Mouse (Mus musculus) adrenal gland, postnatal 25 days (tissue): Measurements from ENCODE around the gene Atxn2l. TPM values are rescaled to one million over a fixed set of nuclear protein-coding genes. Genes with fewer than 3 reads are reported as not detected.

Experiments used
- DNase-seq: peaks from one replicate; pipeline ENCODE4 v3.0.0; 2021; ENCODE audit warnings: mixed read lengths
- long read RNA-seq: library from polyadenylated mRNA; stranded (forward); transcript quantifications from one replicate; pipeline ENCODE4 v2.0.0, GENCODE M21; 2021
- total RNA-seq: library from RNA; stranded (reverse); gene quantifications from 2 replicates; pipeline ENCODE4 v1.2.3, GENCODE M21; 2021

Atxn2l gene
- 123 and 138 TPM in 2 replicates for total RNA-seq
- long read RNA-seq, partial matches to known transcripts, result 8 of 36 reads
- long read RNA-seq, other reads (novel, unspliced or antisense), result 28 of 36 reads

DNA sequence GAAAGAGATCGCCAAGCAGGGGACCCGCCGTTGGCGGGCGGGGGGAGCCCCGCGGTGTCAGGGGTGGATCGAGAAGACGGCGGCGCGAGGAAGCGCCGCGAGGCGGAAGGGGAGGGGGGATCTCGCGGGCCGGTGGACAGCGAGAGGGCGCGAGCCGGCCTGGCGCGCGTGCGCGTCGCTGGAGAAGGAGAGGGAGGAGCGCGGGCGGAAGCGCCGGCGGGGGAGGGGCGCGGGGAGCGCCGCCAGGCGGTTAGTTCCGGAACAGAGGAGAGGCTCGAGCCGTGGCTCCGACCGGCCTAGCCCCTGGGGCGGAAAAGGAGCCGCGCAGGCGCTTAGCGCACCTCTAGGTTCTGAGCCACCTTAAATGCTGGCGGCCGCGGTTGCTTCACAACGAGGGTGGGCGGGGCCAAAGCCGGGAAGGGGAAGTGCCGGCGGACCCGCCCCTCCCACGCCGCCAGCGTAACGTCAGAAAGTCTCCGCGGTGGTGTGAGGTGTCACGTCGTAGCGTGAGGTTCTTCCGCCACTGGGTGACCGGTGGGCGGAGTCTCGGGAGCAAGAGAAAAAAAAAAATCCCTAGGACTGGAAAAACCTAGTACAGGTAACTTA is at the start of gene Atxn2l:
Gene Atxn2l (minus strand): TSS at position 165 of the 606 bp plus-strand sequence.
- peak; percentile 99 for DNase-seq

DNA sequence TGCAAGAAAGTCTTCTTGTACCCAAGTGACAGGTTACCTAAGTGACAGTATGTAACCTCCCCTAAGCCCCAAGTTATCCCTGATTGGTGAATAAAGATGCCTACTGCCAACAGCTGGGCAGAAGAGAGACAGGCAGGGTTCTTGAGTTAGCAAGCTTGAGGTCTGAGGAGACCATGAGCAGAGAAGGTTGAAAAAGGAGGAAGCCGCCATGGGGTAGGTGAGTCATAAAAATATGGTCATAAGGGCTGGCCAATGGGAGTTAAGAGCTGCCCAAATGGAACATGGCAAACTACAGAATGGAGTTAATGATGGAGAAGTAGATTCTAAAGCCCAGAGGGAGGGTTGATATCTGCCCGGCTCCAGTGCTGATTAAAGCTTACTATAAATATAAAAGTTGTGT is 42.4 kb upstream of the Atxn2l start:
- no peak for DNase-seq

DNA sequence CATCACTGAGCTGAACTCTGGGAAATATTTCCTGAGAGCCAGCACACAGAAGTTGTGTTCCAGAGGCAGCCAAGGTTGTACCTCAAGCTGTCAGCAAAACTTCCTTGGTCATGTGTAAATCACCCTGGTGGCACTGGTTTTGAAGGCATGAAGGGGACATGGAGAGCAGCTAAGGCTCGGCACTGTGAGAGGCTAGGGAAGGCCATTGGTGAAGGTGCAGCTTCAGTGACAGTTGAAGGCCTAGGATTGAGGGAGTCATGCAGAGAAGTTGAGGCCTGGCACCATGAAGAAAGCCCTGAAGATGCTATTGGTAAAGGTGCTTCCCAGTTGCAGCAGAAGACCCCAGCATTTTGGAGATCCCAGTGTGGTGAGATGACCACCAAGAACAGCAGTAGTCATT is 38.4 kb upstream of the Atxn2l start:
- DNase-seq, result no peak

DNA sequence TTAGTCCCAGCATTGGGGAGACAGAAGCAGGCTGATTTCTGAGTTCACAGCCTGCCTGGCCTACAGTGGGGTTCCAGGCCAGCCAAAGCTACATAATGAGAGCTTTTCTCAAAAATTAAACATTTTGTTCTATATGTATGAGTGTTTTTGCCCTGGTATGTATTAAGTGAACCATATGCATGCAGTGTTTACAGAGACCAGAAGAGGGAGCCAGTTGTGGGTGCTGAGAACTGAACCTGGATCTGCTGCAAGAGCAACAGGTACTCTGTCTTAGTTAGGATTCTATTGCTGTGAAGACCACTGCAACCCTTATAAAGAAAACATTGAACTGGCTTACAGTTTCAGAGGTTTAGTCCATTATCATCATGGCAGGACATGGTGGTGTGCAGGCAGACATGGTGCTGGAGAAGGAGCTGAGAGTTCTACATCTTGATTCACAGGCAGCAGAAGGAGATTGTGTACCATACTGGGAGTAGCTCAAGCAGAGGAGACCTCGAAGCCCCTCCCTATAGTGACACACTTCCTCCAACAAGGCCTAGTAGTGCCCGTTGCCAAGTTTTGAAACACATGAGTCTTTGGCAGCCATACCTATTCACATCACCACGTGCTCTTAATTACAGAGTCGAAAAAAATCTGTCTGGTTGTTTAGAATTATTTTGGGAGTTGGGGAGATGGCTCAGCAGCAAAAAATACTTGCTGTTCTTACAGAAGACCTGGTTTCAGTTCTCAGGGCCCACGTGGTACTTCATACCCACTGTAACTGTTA is 34.8 kb upstream of the Atxn2l start:
- no peak for DNase-seq

DNA sequence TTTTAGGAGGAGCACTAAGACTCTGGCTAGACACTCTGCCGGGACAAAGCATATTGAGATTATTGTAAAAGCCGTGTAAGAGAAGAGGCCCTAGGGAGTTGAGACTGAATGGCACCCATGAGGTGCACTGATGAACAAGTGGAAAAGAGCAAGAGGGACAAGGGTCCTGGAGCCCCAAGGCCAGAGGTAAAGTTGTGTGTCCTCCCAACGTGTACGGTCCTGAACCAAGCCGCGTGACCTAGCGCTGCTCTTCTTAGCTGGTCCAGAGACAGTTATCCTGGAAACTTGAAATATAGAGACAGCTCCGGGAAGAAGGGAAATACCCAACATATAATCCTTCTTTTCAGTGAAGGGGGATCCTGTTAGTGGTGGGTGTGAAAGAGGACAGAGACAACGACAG is 33.2 kb upstream of the Atxn2l start:
- DNase-seq, result no peak

DNA sequence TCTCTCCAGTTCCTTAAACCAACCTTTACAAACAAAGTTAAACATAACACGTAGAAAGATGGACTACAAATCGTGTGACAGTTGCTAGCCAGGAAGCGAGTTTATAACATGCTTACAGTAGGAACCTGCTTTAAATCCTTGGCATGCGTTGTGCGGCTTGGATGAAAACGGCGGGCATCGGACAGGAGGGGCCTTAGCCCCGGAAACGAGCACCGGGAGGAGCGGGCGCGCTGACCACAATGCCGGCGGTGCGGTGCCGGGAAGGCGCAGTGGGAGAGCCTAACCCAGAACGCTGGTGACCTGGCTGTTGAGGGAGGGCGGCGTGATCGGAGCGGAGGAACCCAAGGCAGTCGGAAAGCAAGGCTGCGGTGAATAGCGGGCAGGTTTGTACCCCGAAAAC is 32.5 kb upstream of the Atxn2l start:
- peak; percentile 38 for DNase-seq

DNA sequence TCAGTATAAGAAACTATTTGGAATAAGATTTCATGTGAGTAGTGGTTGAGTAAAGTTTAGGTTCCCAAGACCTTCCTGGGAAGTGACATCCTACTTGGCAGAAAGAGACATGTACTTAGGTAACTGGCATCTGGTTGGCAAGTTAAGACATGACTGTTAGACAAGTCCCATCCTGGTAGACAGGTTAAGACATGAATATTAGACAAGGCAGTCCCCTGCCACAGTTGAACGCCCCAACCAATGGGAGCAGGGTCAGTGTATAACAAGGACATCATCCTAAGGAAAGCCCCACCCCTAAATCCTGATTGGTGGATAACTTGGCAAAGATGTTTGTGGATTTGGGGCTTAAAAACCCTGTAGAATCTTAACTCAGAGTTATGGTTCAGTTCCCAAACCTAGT is 30.2 kb upstream of the Atxn2l start:
- DNase-seq, result no peak

DNA sequence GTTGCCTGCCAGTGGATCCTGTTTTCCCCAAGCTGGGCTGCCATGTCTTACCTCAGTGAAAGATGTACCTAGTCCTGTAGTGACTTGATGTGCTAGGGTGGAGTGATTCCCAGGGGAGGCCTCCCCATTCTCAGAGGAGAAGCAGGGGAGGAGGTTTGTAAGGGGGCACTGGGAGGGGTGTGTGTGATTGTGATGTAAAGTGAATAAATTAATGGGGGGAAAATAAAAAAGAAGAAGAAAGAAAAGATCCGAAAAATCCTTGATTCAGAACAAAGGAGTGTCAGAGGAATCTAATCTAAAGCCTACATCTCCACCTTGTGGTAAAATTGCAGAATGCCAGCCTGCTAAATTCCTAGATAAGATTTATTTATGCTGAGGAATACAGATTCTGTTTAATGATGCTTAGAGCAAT is 24.9 kb upstream of the Atxn2l start:
- no peak for DNase-seq

DNA sequence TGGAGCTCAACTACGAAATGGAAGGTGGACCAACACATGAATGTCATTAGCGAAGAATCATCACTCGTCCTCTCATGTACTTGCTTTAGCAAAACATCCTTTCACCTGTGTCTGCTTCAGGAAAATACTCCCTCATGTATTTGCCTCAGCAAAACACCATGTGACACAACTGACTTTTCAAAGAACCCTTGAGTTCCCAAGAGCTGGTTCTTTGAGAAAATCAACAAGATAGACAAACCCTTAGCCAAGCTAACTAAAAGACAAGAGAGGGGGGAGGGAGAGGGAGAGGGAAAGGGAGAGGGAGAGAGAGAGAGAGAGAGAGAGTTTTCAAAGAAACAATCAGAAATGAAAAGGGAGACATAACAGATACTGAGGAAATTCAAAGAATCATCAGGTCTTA is 20.1 kb upstream of the Atxn2l start:
- DNase-seq, result no peak

DNA sequence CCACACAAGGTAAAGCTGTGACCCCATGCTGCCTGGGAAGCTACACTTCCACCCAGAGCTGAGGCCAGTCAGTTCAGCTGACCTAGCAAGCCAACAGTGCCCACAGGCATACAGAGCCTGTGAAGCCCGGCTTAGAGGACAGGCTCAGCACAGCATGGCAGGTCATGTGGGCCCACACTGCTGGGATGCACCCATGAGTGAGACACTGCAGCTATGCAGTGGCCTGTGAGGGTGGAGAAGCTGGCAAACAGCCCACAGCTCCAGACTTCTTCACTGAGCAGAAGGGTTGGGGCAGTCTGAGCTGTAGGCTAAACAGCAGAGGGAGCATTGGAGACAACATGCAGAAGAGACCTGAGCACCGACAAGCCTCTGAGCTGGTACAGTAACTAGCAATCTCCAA is 16.3 kb upstream of the Atxn2l start:
- peak; percentile 34 for DNase-seq

DNA sequence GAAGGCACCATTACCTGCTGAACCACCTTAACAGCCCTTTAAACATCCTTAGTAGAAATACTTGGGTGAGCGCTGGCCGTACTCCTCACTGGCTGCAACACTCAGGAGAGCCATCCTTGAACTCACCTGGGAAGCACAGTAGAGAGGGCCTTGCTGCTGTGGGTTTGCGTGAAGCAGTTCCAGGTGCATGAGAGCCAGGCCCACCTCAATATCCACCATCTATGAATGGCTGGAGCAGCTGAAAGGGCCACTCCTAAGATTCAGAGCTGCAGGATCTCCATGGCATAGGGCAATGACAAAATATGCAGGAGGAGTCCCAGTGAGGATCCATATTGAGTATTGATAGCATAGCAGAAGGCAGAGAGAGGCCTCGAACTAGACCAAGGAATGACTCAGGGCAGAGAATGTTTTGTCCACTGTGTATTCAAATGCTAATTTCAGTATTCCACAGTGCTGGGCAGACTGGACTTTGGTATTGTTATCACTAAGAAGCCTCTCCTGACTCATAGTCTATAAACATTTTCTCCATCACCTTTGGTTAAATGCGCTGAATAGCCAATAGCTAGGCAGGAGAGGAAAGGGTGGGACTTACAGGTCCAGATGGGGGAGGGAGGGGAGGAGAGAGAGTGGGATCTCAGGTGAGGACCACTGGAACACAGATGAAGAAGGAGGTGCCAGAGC is 15.2 kb upstream of the Atxn2l start:
- no peak for DNase-seq

DNA sequence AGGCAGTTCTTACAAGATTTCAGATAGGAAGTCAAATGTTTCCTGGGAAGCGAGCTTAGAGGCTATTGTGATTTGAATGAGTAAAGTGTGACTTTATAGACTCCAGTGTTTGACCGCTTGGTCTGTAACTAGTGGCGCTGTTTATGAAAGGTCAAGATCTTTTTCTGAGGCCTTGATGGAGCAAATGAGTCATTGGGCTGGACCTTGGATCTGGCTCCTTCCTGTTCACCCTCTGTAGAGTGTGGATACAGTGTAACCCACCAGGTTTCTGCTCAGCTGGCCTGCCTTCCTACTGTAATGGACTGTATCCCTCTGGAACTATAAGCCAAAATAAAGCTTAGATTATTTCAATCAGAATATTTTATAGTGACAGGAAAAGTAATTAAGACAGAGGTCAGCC is 8.1 kb upstream of the Atxn2l start:
- no peak for DNase-seq

DNA sequence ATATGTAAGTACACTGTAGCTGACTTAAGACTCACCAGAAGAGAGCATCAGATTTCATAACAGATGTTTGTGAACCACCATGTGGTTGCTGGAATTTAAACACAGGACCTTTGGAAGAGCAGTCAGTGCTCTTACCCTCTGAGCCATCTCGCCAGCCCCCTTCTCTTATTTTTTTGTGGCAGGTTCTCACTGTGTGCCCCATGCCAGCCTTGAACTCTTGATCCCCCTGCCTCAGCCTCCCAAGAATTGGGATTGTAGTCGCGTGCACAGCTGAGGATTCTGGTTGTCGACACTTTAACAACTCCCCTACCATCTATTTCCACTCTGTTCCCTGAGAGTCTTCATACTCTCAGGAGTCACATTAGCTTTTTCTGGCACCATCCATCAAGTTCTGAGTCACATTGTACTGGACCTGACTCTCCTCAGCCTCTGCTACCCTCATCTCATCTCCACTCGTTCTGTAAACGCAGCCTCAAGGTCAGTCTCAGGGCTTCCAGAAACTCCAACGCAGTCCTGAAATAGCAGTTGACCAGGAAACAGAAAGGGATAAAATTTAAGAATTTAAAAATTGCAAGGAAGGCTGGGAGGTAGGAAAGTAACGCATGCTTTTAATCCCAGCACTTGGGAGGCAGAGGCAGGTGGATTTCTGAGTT is 4.0 kb upstream of the Atxn2l start:
- no peak for DNase-seq

DNA sequence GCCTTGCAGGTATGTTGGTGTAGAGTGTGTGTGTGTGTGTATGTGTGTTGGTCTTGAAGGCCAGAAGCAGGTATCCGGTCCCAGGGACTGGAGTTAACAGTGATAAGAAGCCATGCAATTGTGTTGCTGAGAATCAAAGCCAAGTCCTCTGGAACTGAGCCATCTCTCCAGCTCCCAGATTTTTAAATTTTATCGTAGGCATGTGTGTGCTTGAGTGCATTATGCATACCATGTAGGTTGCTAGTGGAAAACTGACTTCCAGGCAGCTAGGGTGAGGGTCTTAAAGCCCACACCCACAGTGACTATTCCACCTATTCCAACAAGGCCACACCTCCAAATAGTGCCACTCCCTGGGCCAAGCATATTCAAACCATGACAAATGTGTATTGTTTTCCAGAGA is 1.7 kb upstream of the Atxn2l start:
- DNase-seq, result no peak

DNA sequence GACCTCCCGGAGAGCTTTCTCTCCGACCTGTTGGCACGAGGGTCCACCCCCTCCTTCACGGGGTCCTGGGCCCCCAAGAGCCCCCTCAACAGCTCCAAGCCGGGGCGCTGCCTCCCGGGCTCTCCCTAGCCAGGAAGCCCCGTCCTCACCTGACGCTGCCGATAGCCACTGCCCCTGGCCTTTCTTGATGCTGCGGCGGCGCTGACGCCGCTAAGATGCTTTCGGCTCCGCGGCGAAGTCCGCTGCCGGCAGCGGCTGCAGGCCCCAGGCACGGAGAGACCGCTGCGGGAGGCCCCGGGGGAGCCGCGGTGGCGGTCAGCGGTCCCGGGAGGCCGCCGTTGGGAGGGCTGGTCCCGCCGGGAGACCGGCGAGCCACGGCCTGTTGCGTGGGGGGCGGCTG is 486 bp downstream of the Atxn2l start:
- DNase-seq, result no peak

DNA sequence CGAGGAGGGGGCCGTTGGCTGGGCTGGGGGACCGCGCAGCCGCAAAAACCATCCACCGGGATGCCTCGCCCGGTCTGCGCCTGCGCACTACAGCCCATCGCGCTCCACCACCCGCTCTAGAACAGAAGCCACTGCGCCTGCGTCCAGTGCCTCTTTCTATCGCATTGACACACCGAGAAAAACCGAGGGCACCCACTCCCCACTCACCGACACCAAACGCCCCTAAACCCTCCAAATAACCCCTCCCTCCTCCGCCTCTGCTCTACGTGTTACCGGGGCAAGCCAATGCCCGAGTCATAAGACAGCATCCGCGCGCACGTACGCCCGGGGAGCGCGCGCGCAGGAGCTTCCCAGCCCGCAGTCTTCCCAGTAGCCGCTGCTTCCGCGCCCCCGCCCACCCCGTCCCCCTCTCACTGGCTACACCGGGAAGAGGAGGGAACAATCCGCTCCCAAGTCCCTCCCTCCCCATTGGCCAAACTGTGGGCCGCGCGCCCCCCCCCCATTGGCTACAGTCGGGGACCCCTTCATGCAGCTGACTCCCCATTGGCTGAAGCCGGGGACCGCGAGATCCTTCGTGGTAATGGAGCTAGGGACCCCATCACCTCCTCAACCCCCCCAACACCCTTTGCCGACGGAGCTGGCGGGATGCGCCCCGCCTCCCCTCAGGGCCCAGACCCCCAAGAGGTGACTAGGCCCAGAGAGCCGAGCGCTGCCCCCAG is 1.1 kb downstream of the Atxn2l start:
- peak; percentile 92 for DNase-seq

DNA sequence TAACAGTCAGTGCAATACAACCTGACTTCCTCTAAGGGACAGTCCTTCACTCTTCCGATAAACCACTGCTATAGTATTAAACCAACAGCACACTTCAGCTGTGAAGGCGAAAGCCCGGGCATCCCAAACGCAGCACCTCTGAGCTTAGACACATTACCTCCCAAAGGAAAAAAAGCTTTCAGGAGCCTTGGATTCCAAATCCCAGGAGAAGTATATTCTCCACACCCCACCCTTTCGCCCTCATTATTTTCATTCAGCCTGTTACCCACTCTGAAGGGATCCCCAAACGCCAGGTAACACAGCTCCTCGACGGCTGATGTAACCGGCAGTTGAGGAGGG is 1.6 kb downstream of the Atxn2l start:
- DNase-seq, result no peak

DNA sequence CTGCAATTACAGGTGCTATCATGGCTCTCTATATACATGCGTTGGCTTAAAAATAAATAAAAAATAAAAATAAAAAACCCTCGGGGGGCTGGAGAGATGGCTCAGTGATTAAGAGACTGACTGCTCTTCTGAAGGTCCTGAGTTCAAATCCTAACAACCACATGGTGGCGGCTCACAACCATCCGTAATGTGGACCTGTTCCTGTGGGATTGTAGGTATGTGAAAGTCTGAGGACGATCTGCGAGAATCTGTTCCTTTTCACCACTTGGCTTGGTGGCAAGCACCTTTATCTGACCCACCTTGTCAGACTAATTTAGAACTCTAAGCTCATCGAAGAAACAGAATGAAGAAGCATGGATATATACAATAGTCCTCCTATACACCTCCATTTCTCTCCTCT is 3.8 kb downstream of the Atxn2l start:
- DNase-seq, result no peak

DNA sequence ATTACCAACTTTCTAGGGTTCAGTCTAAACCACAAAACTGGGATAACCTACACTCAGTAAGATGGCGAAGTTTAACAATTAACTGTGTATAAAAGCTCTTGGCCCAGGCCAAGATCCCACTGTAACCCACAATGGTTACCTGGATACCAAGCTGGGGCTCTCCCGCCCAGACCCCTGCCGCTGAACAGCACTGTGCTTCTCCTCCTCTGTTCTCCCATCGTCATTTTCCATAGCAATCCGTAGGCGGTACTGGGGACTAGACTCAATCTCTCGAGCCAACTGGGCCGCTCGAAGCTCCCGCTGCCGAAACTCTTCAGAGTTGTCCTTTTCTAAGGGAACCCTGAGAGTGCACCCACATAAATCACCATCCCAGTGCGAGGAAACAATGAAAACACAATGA is 5.3 kb downstream of the Atxn2l start:
- no peak for DNase-seq

DNA sequence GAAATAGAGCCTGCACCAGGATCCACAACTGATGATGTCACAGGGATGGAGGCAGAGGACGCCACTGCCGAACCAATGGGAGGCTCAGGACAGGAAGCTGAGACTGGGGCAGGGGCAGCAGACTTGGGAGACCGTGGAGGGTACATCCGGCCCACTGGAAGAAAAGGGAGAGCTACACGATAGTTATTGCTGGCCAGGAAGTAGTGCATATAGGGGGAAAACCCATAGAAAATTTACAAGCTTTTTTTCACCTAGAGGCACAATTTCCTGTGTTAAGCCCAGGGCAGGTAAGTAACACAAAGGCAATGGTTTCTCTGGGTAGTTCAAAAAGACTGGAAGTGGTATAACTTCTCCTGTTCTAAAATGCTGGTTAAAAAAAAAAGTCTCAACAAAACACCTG is 6.8 kb downstream of the Atxn2l start:
- no peak for DNase-seq

DNA sequence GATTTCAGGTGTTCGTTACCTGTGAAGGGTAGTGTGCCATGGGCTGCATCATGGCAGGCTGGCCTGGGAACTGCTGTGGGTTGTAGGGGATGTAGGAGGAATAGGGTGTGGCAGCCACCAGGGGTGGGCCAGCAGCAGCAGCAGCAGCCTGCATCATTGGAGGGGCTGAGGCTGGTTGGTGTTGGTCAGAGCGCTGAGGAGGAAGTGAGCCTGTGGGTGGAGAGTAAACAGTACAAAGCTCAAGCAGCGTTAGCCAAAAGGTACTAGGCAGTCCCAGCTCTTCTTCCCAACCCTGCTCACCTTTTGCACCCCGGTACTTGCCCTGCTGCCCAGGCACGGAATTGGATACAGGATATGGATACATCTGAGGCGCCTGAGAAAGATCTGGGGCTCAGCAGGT is 9.1 kb downstream of the Atxn2l start:
- DNase-seq, result no peak

DNA sequence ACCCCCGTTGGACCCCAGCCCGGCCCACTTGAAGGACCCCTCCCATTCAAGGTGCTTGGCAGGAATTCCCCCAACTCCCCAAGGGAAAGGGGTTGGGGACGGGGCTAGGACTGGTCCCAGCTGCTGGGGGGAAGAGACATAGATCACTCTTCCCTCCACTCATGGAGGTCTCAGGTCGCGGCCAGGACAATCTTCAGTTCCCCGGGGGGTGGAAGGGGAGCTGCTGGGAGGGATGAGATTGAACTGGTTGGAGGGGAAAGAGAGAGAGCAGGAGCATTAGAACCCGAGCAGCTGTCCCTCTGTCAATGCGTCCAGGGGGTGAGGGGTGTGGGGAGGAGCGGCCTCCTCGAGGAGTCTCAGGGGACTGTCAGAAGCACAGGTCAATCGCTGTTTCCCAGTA is 11.3 kb downstream of the Atxn2l start:
- DNase-seq, result no peak

DNA sequence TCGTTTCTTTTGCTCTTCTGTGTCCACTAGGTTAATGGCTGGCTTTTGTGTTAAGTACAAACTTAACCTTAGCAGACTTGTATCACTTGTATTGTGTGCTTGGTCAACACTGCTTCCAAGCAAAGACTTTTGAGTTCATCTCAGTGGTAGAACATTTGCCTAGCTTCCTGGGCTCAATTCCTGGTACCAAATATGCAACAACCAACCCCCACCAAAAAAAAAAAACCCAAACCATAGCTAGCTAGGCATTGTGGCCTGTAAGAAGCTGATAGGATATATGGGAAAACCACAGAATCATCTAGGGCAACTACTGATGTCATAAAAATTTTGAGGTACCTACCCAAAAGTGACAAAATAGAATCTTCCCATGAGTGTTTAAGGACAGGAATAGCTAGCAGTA is 12.2 kb downstream of the Atxn2l start:
- DNase-seq, result no peak
